Mouse (Mus musculus): ENCODE results near the gene Fntb. TPM values are rescaled to one million over a fixed set of nuclear protein-coding genes. Genes with fewer than 3 reads are reported as not detected.
"Not testable (repeated sequence)": the region's sequence is repeated elsewhere in the genome, so short reads cannot be mapped to it uniquely, and the experiment has no call there.

Fntb gene
- polyA plus RNA-seq, 1 experiment from 2014 or later, result 33.2 TPM

GRCm38 (mm10) chr12:76853378-76854142 is 88.2 kb downstream of the Fntb start:
- Histone ChIP-seq H3K4me3 (no peak overlapping the region), H3K27ac (replicated peaks) (no peak overlapping the region), H3K27me3 (no peaks in the 10 kb centered on the region), H3K4me1 (no peaks in the 10 kb centered on the region), H3K4me2 (replicated peaks) (no peak overlapping the region), H3K9ac (replicated peaks) (no peak overlapping the region), H3K36me3 (no peaks in the 10 kb centered on the region), H3K9me3 (no peaks in the 10 kb centered on the region)
- no peak for ATAC-seq (replicated peaks)
- WGBS, result 100% methylated on average over 1 of the region's 1 CpGs

DNA sequence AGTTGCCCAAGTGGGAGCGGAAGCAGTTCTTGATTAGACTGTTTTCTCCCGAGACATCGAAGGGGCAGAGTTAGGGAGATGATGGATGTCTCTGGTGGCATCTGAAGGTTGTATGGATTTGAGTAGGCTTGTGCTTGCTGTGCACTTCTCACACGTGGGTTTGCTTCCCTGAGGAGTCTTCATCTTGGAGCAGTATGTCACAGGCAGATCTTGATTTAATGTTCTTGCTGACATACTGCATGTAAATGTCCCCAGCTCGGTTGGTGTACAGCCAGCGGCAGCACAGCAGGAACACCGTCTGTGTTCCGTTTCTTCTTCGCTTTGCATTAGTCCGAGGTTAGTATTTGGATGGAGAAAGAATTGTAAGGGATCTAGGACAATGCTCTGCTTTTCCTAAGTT is 91.7 kb downstream of the Fntb start:
- Histone ChIP-seq H3K4me3 (no peak overlapping the region), H3K27me3 (no peaks in the 10 kb centered on the region), H3K4me1 (no peaks in the 10 kb centered on the region), H3K9ac (replicated peaks) (no peak overlapping the region), H3K4me2 (replicated peaks) (no peak overlapping the region), H3K9me3 (no peaks in the 10 kb centered on the region), H3K27ac (replicated peaks) (no peak overlapping the region), H3K36me3 (no peaks in the 10 kb centered on the region)
- no peak for ATAC-seq (replicated peaks)
- 91% methylated on average over 10 of the region's 10 CpGs for WGBS

GRCm38 (mm10) chr12:76858788-76859187 is 93.4 kb downstream of the Fntb start:
- H3K4me2 ChIP-seq (replicated peaks); H3K9me3 ChIP-seq; H3K4me3 ChIP-seq; H3K36me3 ChIP-seq; H3K27ac ChIP-seq (replicated peaks); H3K27me3 ChIP-seq; H3K4me1 ChIP-seq; H3K9ac ChIP-seq (replicated peaks); ATAC-seq (replicated peaks): not testable (repeated sequence)
- 88% methylated on average over 6 of the region's 6 CpGs for WGBS

- Histone ChIP-seq H3K9ac (replicated peaks) (no peak overlapping the region), H3K4me1 (no peaks in the 10 kb centered on the region), H3K4me2 (replicated peaks) (no peak overlapping the region), H3K27me3 (no peaks in the 10 kb centered on the region), H3K4me3 (no peak overlapping the region), H3K9me3 (no peaks in the 10 kb centered on the region), H3K36me3 (no peaks in the 10 kb centered on the region), H3K27ac (replicated peaks) (no peak overlapping the region)
- 78% methylated on average over 11 of the region's 11 CpGs for WGBS
- no peak for ATAC-seq (replicated peaks)
Measured at GRCm38 (mm10) chr12:76863651-76864050, 98.3 kb downstream of the Fntb start.

DNA sequence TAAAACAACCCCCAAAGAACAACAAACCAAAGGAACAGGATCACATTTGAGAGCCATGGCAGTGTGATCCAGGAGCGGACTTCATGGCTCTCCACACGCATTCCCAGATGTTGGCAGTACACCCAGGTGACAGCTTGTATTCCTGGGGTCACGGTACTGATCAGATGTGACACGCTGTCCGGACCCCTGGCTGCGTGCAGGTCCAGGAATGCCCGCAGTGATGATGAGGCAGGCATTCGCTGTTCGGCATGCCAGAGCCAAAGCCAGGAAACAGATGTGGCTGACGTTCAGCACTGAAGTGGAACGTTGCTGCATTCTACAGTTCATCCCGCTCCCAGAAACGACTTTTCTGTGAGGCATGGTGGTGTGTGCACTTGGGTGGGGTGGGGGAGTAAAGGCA is 99.9 kb downstream of the Fntb start:
- H3K4me1 ChIP-seq, result no peaks in the 10 kb centered on the region
- ATAC-seq (replicated peaks), result no peak
- no peak overlapping the region for H3K27ac ChIP-seq (replicated peaks)
- H3K9ac ChIP-seq (replicated peaks), result no peak overlapping the region
- no peak overlapping the region for H3K4me3 ChIP-seq
- H3K4me2 ChIP-seq (replicated peaks), result no peak overlapping the region
- WGBS, result 88% methylated on average over 13 of the region's 13 CpGs
- H3K36me3 ChIP-seq, result no peaks in the 10 kb centered on the region
- no peaks in the 10 kb centered on the region for H3K27me3 ChIP-seq
- H3K9me3 ChIP-seq, result no peaks in the 10 kb centered on the region

DNA sequence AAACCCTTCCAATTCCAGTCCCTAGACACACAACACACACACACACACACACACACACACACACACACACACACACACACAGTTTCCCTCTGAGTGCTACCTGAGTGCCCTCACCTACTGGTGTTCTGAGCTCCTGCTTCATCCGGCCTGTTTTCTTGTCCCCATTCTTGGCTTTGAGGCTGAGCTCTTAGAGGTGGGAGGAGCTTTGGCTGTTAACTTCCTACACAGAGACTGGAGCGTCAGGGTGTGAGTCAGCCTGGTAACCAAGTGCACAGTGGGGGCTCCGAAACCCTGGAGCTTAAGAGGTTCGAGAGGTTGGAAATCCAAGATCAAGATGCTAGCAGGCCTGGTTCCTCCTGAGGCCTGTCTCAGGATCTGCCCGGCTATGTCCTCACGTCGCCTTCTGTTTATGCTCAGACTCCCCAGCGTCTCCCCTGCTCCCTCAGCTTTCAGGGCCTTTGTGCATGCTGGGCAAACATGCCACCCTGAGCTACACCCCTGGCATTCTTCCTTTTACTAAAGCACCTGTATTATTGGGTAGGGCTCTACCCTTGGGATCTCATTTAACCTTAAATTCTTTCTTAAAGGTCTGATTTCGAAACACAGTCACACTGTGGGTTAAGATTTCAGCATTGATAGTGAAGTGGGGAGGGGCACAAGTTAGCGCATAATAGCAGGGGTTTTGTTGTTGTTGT is 102.3 kb downstream of the Fntb start:
- no peak for ATAC-seq (replicated peaks)
- Histone ChIP-seq H3K9ac (replicated peaks) (no peak overlapping the region), H3K9me3 (no peaks in the 10 kb centered on the region), H3K27me3 (no peaks in the 10 kb centered on the region), H3K4me2 (replicated peaks) (no peak overlapping the region), H3K4me3 (no peak overlapping the region), H3K36me3 (no peaks in the 10 kb centered on the region), H3K4me1 (no peaks in the 10 kb centered on the region), H3K27ac (replicated peaks) (no peak overlapping the region)
- 56% methylated on average over 10 of the region's 10 CpGs for WGBS

DNA sequence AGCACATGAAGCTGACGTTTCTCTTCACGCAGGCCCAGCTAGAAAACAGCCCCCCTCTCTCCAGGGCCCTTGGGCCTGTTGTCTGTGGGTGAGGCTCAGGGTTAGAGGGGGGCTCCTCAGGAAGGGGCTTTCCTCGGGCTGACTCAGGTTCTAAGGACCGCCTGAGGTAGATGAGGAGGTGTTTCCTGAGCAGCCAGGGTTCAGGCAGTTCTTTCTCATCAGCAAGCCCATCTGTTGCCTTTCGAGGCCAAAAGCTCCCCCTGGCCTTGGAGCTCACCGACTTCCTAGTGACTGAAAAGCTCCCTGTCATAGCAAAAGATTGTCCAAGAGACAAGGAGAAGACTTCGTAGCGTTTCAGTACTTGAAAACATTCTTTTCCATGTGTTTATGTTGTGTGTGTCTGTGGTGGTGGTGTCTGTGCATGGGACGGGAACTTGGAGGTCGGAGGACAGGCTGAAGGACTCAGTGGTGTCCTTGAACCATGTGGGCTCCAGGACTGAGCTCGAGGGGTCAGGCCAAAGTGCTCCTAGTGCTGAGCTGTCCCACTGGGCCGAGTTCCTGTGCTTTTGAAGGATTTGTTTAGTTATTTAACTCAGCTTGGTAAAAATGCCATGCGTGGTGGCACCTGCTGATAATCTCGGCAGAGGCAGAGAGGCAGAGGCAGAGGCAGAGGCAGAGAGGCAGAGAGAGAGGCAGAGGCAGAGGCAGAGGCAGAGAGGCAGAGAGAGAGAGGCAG is 103.2 kb downstream of the Fntb start:
- no peak for ATAC-seq (replicated peaks)
- no peaks in the 10 kb centered on the region for H3K4me1 ChIP-seq
- H3K4me3 ChIP-seq, result no peak overlapping the region
- no peaks in the 10 kb centered on the region for H3K9me3 ChIP-seq
- no peaks in the 10 kb centered on the region for H3K36me3 ChIP-seq
- no peak overlapping the region for H3K9ac ChIP-seq (replicated peaks)
- no peak overlapping the region for H3K4me2 ChIP-seq (replicated peaks)
- WGBS, result 80% methylated on average over 14 of the region's 14 CpGs
- H3K27me3 ChIP-seq, result no peaks in the 10 kb centered on the region
- H3K27ac ChIP-seq (replicated peaks), result no peak overlapping the region

GRCm38 (mm10) chr12:76869561-76869960 is 104.2 kb downstream of the Fntb start:
- H3K4me3 ChIP-seq, result no peak overlapping the region
- H3K36me3 ChIP-seq, result peaks cover 2% of the 10 kb centered on the region; the same call in 1 of the 2 replicates
- no peaks in the 10 kb centered on the region for H3K27me3 ChIP-seq
- no peak for ATAC-seq (replicated peaks)
- no peak overlapping the region for H3K4me2 ChIP-seq (replicated peaks)
- no peak overlapping the region for H3K27ac ChIP-seq (replicated peaks)
- no peaks in the 10 kb centered on the region for H3K9me3 ChIP-seq
- H3K4me1 ChIP-seq, result no peaks in the 10 kb centered on the region
- WGBS, result 90% methylated on average over 7 of the region's 7 CpGs
- no peak overlapping the region for H3K9ac ChIP-seq (replicated peaks)

GRCm38 (mm10) chr12:76872767-76873316 is 107.5 kb downstream of the Fntb start:
- Histone ChIP-seq H3K27ac (replicated peaks) (no peak overlapping the region), H3K27me3 (no peaks in the 10 kb centered on the region), H3K4me2 (replicated peaks) (no peak overlapping the region), H3K4me1 (no peaks in the 10 kb centered on the region), H3K9me3 (no peaks in the 10 kb centered on the region), H3K4me3 (no peak overlapping the region), H3K36me3 (peaks cover 2% of the 10 kb centered on the region; the same call in 1 of the 2 replicates), H3K9ac (replicated peaks) (no peak overlapping the region)
- no peak for ATAC-seq (replicated peaks)
- WGBS, result 93% methylated on average over 7 of the region's 7 CpGs

DNA sequence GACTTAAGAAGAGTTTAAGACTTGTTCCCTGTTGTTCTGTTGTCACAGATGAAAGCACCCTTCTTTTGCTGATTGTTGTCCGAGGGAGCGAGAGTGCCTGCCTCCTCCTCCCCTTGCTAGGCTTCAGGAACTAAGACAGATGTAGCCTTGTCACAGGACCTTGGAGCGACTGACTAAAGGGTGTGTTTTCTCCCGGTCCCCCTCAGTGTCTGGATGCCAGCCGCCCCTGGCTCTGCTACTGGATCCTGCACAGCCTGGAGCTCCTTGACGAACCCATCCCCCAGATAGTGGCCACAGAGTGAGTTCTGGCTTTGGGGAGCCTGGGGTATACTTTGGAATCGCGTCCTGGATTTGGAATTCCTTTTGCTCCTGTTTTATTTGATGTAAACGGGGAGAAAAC is 109.4 kb downstream of the Fntb start:
- Histone ChIP-seq H3K4me1 (no peaks in the 10 kb centered on the region), H3K27ac (replicated peaks) (no peak overlapping the region), H3K4me3 (no peak overlapping the region), H3K27me3 (no peaks in the 10 kb centered on the region), H3K9me3 (no peaks in the 10 kb centered on the region), H3K36me3 (peaks cover 2% of the 10 kb centered on the region; the same call in 1 of the 2 replicates), H3K9ac (replicated peaks) (no peak overlapping the region), H3K4me2 (replicated peaks) (no peak overlapping the region)
- WGBS, result 43% methylated on average over 9 of the region's 9 CpGs
- no peak for ATAC-seq (replicated peaks)

DNA sequence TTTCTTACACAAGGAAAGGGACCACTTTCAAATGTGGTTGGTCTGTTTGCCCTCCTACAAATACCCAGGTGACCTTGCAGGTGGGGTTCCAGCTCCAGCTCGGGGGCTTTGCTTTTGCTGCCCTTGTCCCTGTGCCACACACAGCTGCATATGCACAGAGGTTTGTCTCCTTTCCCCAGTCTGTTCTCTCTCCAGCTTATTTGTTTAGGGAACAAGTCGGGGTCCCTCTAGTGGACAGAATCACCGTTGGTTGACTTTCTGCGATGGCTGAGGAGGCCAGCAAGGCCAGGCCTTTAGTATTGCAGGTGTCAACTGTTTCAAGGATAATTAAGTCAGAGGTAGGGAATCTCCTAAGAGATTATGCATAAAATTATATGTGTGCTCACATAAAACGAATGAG is 113.9 kb downstream of the Fntb start:
- H3K4me2 ChIP-seq (replicated peaks), result no peak overlapping the region
- H3K4me3 ChIP-seq, result no peak overlapping the region
- H3K9me3 ChIP-seq, result no peaks in the 10 kb centered on the region
- no peak overlapping the region for H3K9ac ChIP-seq (replicated peaks)
- no peak for ATAC-seq (replicated peaks)
- peaks cover 1% of the 10 kb centered on the region; the same call in 1 of the 2 replicates for H3K36me3 ChIP-seq
- H3K27me3 ChIP-seq, result no peaks in the 10 kb centered on the region
- no peaks in the 10 kb centered on the region for H3K4me1 ChIP-seq
- H3K27ac ChIP-seq (replicated peaks), result no peak overlapping the region
- WGBS, result 16% methylated on average over 5 of the region's 5 CpGs

DNA sequence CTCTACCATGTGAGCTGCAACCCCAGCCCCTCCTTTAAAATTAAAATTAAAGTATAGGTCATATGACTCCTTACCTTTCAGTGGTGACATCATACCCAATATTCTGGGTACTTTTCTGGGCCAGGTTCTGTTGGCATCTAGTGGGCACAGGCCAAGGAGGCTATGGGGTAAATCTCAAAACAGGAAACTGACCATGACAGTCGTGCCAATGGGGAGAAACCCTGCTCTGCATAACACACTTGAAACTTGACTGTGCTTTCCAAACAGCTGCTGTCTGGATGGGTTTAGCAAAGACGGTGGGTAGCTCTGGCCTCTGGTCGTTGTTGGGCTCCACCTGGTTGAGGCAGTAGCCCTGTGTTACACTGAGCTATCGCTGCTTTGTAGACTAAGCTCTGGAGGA is 114.7 kb downstream of the Fntb start:
- 93% methylated on average over 4 of the region's 4 CpGs for WGBS

More for the DNA sequence above, 114.7 kb downstream of the Fntb start:
- Histone ChIP-seq H3K4me2 (replicated peaks) (no peak overlapping the region), H3K9ac (replicated peaks) (no peak overlapping the region), H3K9me3 (no peaks in the 10 kb centered on the region), H3K27ac (replicated peaks) (no peak overlapping the region), H3K4me3 (no peak overlapping the region), H3K36me3 (no peaks in the 10 kb centered on the region), H3K4me1 (no peaks in the 10 kb centered on the region), H3K27me3 (no peaks in the 10 kb centered on the region)
- no peak for ATAC-seq (replicated peaks)
